In genomic region chr13:29642226-29642625, GRCm38 (mm10) we compare ENCODE assay signal across 26 mouse cellular contexts.
"Had no signal": no experiment of that assay in that cellular context is flagged by ENCODE, and none has a peak within 500 bp of the region (broad histone marks: within the 10 kb centered on the region; RNA-seq: fewer than 3 reads in every experiment).

No protein-coding gene starts in this region.

- H3K4me2 ChIP-seq: heart, embryonic 12.5 days; hindbrain, embryonic 12.5 days; hindbrain, embryonic 14.5 days; kidney, embryonic 15.5 days; liver, embryonic 11.5 days; liver, embryonic 13.5 days had no signal

- H3K27me3 ChIP-seq: heart, embryonic 12.5 days; hindbrain, embryonic 12.5 days; kidney, embryonic 15.5 days; liver, embryonic 13.5 days had no signal

- H3K9me3 ChIP-seq: heart, embryonic 10.5 days; heart, embryonic 12.5 days; hindbrain, embryonic 10.5 days; hindbrain, embryonic 12.5 days; kidney, embryonic 15.5 days; liver, embryonic 13.5 days had no signal

- H3K27ac ChIP-seq: heart, embryonic 10.5 days; hindbrain, embryonic 10.5 days; hindbrain, embryonic 12.5 days; hindbrain, embryonic 14.5 days; kidney, embryonic 15.5 days; kidney, postnatal 0 days; liver, embryonic 13.5 days had no signal

- H3K9ac ChIP-seq: forebrain, postnatal 0 days; heart, embryonic 12.5 days; hindbrain, embryonic 12.5 days; hindbrain, embryonic 14.5 days; kidney, embryonic 15.5 days; liver, embryonic 13.5 days had no signal

- H3K4me1 ChIP-seq: hindbrain, embryonic 10.5 days; hindbrain, embryonic 12.5 days; kidney, embryonic 15.5 days had no signal

- H3K36me3 ChIP-seq: heart, embryonic 10.5 days; heart, embryonic 12.5 days; hindbrain, embryonic 10.5 days; hindbrain, embryonic 12.5 days; kidney, embryonic 15.5 days; liver, embryonic 13.5 days had no signal

- DNase-seq: forebrain, postnatal 0 days; gastrocnemius, postnatal 10 days; gastrocnemius, postnatal 25 days; heart, adult 18-20 months; heart, postnatal 10 days; heart, postnatal 4 days; kidney, adult 11 months; kidney, adult 2 months; kidney, adult 9 months; kidney, postnatal 14 days; kidney, postnatal 36 days; layer of hippocampus, adult 9-11 months; layer of hippocampus, postnatal 36 days; left cerebral cortex, postnatal 4 days; liver; liver, embryonic 13.5 days had no signal

- ATAC-seq: forebrain, postnatal 0 days; hindbrain, embryonic 16.5 days; intestine, embryonic 16.5 days had no signal

- H3K4me3 ChIP-seq: heart, embryonic 10.5 days; heart, embryonic 12.5 days; hindbrain, embryonic 10.5 days; hindbrain, embryonic 12.5 days; kidney, embryonic 15.5 days; liver, embryonic 13.5 days had no signal
